Mouse (Mus musculus): ENCODE measurements at regions not wholly inside any gene's neighbourhood (a gene's known extent, or its start where the extent isn't known, plus 50 kb on each side); places are given as distances from the start of the nearest gene placed in this dataset.

- no peak for DNase-seq
These were observed 520.9 kb upstream of the Tbx3 start for GRCm38 (mm10) chr5:119149389-119150185.

- no peak for DNase-seq
These were observed 517.4 kb upstream of the Tbx3 start for GRCm38 (mm10) chr5:119153086-119153485.

GRCm38 (mm10) chr5:119156638-119157037, 513.8 kb upstream of the Tbx3 start:
- no peak for DNase-seq

- DNase-seq, result no peak
These were observed 512.3 kb upstream of the Tbx3 start for GRCm38 (mm10) chr5:119158171-119158570.

- no peak for DNase-seq
These were observed 508.3 kb upstream of the Tbx3 start for GRCm38 (mm10) chr5:119162132-119162675.

GRCm38 (mm10) chr5:119167718-119168117, 502.8 kb upstream of the Tbx3 start:
- peak; percentile 16 for DNase-seq

GRCm38 (mm10) chr5:119169274-119169673, 501.2 kb upstream of the Tbx3 start:
- no peak for DNase-seq

GRCm38 (mm10) chr5:119171626-119172025, 498.8 kb upstream of the Tbx3 start:
- DNase-seq, result no peak

- DNase-seq, result no peak
These were observed 491.7 kb upstream of the Tbx3 start for GRCm38 (mm10) chr5:119178805-119179204.

GRCm38 (mm10) chr5:119183545-119184047, 486.9 kb upstream of the Tbx3 start:
- DNase-seq, result no peak

GRCm38 (mm10) chr5:119186611-119187010, 483.9 kb upstream of the Tbx3 start:
- no peak for DNase-seq

GRCm38 (mm10) chr5:119188476-119188875, 482.0 kb upstream of the Tbx3 start:
- no peak for DNase-seq

GRCm38 (mm10) chr5:119193699-119194681, 476.5 kb upstream of the Tbx3 start:
- no peak for DNase-seq

- no peak for DNase-seq
These were observed 470.6 kb upstream of the Tbx3 start for GRCm38 (mm10) chr5:119199906-119200305.

- DNase-seq, result no peak
These were observed 469.2 kb upstream of the Tbx3 start for GRCm38 (mm10) chr5:119201251-119201650.

- DNase-seq, result no peak
These were observed 465.7 kb upstream of the Tbx3 start for GRCm38 (mm10) chr5:119204736-119205135.

GRCm38 (mm10) chr5:119208077-119208476, 462.4 kb upstream of the Tbx3 start:
- no peak for DNase-seq

- DNase-seq, result no peak
These were observed 457.3 kb upstream of the Tbx3 start for GRCm38 (mm10) chr5:119213196-119213595.

GRCm38 (mm10) chr5:119213692-119214357, 456.6 kb upstream of the Tbx3 start:
- DNase-seq, result no peak

GRCm38 (mm10) chr5:119214937-119215336, 455.5 kb upstream of the Tbx3 start:
- DNase-seq, result no peak

- no peak for DNase-seq
These were observed 455.1 kb upstream of the Tbx3 start for GRCm38 (mm10) chr5:119215364-119215763.

GRCm38 (mm10) chr5:119216146-119216545, 454.3 kb upstream of the Tbx3 start:
- DNase-seq, result no peak

- no peak for DNase-seq
These were observed 453.4 kb upstream of the Tbx3 start for GRCm38 (mm10) chr5:119217077-119217476.

Measured in cerebellum, adult 8-10 months (tissue).